Mouse (Mus musculus) liver, postnatal 0 days (tissue): ENCODE results near the gene Snx17.

Source experiments
- CTCF ChIP-seq: sonication (generic); IDR thresholded peaks from 2 replicates; pipeline ENCODE4 v1.5.1; 2016; ENCODE audit warnings: antibody characterized with exemption, low read depth
- EP300 ChIP-seq: IDR thresholded peaks from 2 replicates; pipeline ENCODE4 v1.6.1; 2016; ENCODE audit warnings: antibody characterized with exemption, low read depth, mild to moderate bottlenecking

DNA sequence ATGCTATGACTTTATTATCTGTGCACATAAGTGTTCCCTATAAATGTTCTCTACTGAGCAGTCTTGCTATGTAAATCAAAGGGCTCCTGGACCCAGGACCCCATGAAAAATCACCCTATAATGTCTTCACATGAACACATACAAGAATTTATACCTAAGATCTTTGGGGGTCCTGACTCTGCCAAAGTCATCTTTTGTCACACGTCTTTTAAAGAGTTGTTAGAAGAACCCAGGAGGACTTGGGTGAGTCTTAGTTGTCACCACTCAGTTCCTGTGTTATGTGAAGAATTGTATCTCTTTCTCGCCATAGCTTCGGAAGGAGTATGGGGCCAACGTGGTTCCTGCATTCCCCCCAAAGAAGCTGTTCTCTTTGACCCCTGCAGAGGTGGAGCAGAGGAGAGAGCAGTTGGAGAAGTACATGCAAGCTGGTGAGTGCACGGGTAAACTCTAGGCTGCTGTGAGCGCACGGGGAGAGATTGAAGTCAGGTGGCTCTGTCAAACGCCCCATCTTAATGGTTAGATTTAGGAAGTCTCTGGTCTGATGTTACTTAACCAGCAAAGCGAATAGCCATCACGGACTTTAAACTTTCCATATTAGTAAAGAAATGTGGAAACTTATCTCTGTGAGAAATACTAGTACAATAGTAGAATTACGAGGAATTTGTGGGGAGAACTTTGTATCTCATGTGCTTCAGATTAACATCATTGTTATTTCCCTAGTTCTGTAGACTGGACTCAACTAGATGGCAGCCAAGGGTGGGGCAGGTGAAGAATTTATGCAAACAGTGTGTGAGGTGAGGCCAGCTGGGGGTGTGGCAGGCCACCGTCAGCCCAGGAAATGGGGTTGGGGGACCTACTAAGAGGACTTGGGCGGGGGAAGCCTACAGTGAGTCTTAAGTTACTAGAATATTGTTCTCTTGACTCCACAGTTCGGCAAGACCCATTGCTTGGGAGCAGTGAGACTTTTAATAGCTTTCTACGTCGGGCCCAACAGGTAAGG lies 1.8 kb downstream of the Snx17 start:
- TF ChIP-seq CTCF (no peak), EP300 (no peak)
